In genomic region chr2:116951481-116951880, GRCm38 (mm10) we compare ENCODE assay signal across 23 mouse cellular contexts.
DNase-seq lines count a peak whose midpoint lies in the region; ATAC-seq lines count a peak whose summit lies in the region.
"Had no signal": no experiment of that assay in that cellular context is flagged by ENCODE, and none has a peak within 500 bp of the region (broad histone marks: within the 10 kb centered on the region; RNA-seq: fewer than 3 reads in every experiment).

No protein-coding gene starts in this region.

- H3K27me3 ChIP-seq in heart, embryonic 11.5 days (ENCODE audit: control insufficient read depth, insufficient read depth, low read length): no peaks in the 10 kb centered on the region
- H3K27me3 ChIP-seq: CH12.LX; embryonic facial prominence, embryonic 12.5 days; forebrain, embryonic 12.5 days; Patski had no signal

- no peak for ATAC-seq in heart, embryonic 11.5 days (replicated peaks; ENCODE audit: insufficient number of reproducible peaks, low FRiP score, low TSS enrichment)
- ATAC-seq: activated CD4-positive, CD25-positive, alpha-beta regulatory T cell, adult 4 months; CD4-positive, CD25-positive, alpha-beta regulatory T cell, adult 4 months; forebrain, embryonic 14.5 days; forebrain, embryonic 16.5 days; Patski had no signal

- no peaks in the 10 kb centered on the region for H3K9me3 ChIP-seq in heart, embryonic 11.5 days (replicated peaks; ENCODE audit: control insufficient read depth, low read length)
- H3K9me3 ChIP-seq: embryonic facial prominence, embryonic 10.5 days; embryonic facial prominence, embryonic 12.5 days; forebrain, embryonic 12.5 days had no signal

- H3K4me1 ChIP-seq in heart, embryonic 11.5 days (ENCODE audit: control insufficient read depth, insufficient read depth, low read length): no peaks in the 10 kb centered on the region
- H3K4me1 ChIP-seq: embryonic facial prominence, embryonic 10.5 days; embryonic facial prominence, embryonic 12.5 days; forebrain, embryonic 12.5 days had no signal

- H3K36me3 ChIP-seq in heart, embryonic 11.5 days (ENCODE audit: control insufficient read depth, insufficient read depth, low read length): no peaks in the 10 kb centered on the region
- H3K36me3 ChIP-seq: embryonic facial prominence, embryonic 10.5 days; embryonic facial prominence, embryonic 12.5 days; forebrain, embryonic 12.5 days had no signal

- no peak overlapping the region for H3K4me3 ChIP-seq in heart, embryonic 11.5 days (ENCODE audit: low read depth, low read length)
- H3K4me3 ChIP-seq: embryonic facial prominence, embryonic 10.5 days; embryonic facial prominence, embryonic 12.5 days; forebrain, embryonic 12.5 days had no signal

- WGBS in heart, embryonic 11.5 days (ENCODE audit: insufficient replicate concordance): 94% methylated on average over 1 of the region's 1 CpGs

- H3K9ac ChIP-seq in heart, embryonic 11.5 days (ENCODE audit: low read depth, low read length): no peak overlapping the region
- H3K9ac ChIP-seq: embryonic facial prominence, embryonic 12.5 days; forebrain, embryonic 12.5 days had no signal

- H3K4me2 ChIP-seq in heart, embryonic 11.5 days: no peak overlapping the region
- H3K4me2 ChIP-seq: embryonic facial prominence, embryonic 12.5 days; forebrain, embryonic 12.5 days had no signal

- H3K27ac ChIP-seq in heart, embryonic 11.5 days (ENCODE audit: low read depth, low read length): no peak overlapping the region
- H3K27ac ChIP-seq: embryonic facial prominence, embryonic 10.5 days; embryonic facial prominence, embryonic 12.5 days; forebrain, embryonic 12.5 days had no signal

- peak; percentile 52 for DNase-seq in heart, adult 11 months
- DNase-seq in ES-CJ7 (ENCODE audit: low read depth, low spot score) (peak; percentile 24), ZHBTc4 (ENCODE audit: low read depth, low spot score) (peak; percentile 24)
- DNase-seq in lung, postnatal 10 days: no peak
- DNase-seq: adrenal gland, adult 8-10 months; adrenal gland, postnatal 14 days; adrenal gland, postnatal 36 days; B cell, adult 2 months; cerebellum, adult 11-12 months; cerebellum, adult 2 months; cerebellum, adult 9-10 months; cerebellum, postnatal 10 days; cerebellum, postnatal 25 days had no signal
